Mouse (Mus musculus) liver, adult 2 months (tissue): ENCODE results near the gene Rrp9. TPM values are rescaled to one million over a fixed set of nuclear protein-coding genes. Genes with fewer than 3 reads are reported as not detected.

Experiments
- DNase-seq: peaks from one replicate; pipeline ENCODE4 v3.0.0-alpha.2; 2011; ENCODE audit warnings: low read depth, low spot score; ENCODE audit errors: extremely low read depth
- H3K27ac ChIP-seq: fragments of 200-500 bp; replicated peaks from 2 replicates; pipeline ENCODE4 v1.5.1; 2012; ENCODE audit warnings: low read depth, mild to moderate bottlenecking, control low read depth, inconsistent platforms, low read length; ENCODE audit not compliant: insufficient read depth
- H3K27me3 ChIP-seq: fragments of 200-500 bp; 2 replicates; pipeline ENCODE4 v1.6.1; 2012; ENCODE audit warnings: mild to moderate bottlenecking, moderate library complexity, low read length, inconsistent platforms; ENCODE audit not compliant: control insufficient read depth, insufficient read depth
- H3K36me3 ChIP-seq: fragments of 200-500 bp; 2 replicates; pipeline ENCODE4 v1.6.1; 2012; ENCODE audit warnings: low read length, inconsistent platforms; ENCODE audit not compliant: control insufficient read depth, insufficient read depth
- H3K4me1 ChIP-seq: fragments of 200-500 bp; 2 replicates; pipeline ENCODE4 v1.6.1; 2011; ENCODE audit warnings: low read length; ENCODE audit not compliant: control insufficient read depth, insufficient read depth
- H3K4me3 ChIP-seq: fragments of 200-500 bp; 2 replicates; pipeline ENCODE4 v1.5.1; 2011; ENCODE audit warnings: low read depth, mild to moderate bottlenecking, control low read depth, low read length, moderate library complexity; ENCODE audit not compliant: insufficient read depth
- H3K79me2 ChIP-seq: fragments of 200-500 bp; 2 replicates; pipeline ENCODE4 v1.6.1; 2012; ENCODE audit warnings: inconsistent platforms, mild to moderate bottlenecking, low read length, moderate library complexity; ENCODE audit not compliant: control insufficient read depth, insufficient read depth
- H3K9ac ChIP-seq: fragments of 200-500 bp; 2 replicates; pipeline ENCODE4 v1.6.1; 2012; ENCODE audit warnings: low read depth, mild to moderate bottlenecking, control low read depth, inconsistent platforms, low read length
- CTCF ChIP-seq: fragments of 200-500 bp; IDR thresholded peaks from 2 replicates; pipeline ENCODE4 v1.5.1; 2011; ENCODE audit warnings: low read depth, low read length, control low read depth
- POLR2A ChIP-seq: fragments of 200-500 bp; IDR thresholded peaks from 2 replicates; pipeline ENCODE4 v1.6.1; 2011; ENCODE audit warnings: low read length, control low read depth; ENCODE audit not compliant: insufficient read depth; ENCODE audit errors: extremely low read depth
- WGBS: fragments of 180-500 bp; shearing (Covaris S2); methylation state at CpG from one replicate; pipeline ENCODE4 v1.1.7; 2018; 5-methylcytosine and 5-hydroxymethylcytosine counted together
- polyA plus RNA-seq: library from polyadenylated mRNA; depleted of rRNA; stranded (reverse); fragments of >200 nt; gene quantifications from 2 replicates; pipeline ENCODE4 v1.2.3, GENCODE M21; 2012
- total RNA-seq: library from RNA; depleted of rRNA; stranded (reverse); fragments of >200 nt; gene quantifications from 2 replicates; pipeline ENCODE4 v1.2.3, GENCODE M21; 2014

Rrp9 gene
- total and polyA plus RNA-seq, 2 experiments, result 7.8 to 16.0 TPM

DNA sequence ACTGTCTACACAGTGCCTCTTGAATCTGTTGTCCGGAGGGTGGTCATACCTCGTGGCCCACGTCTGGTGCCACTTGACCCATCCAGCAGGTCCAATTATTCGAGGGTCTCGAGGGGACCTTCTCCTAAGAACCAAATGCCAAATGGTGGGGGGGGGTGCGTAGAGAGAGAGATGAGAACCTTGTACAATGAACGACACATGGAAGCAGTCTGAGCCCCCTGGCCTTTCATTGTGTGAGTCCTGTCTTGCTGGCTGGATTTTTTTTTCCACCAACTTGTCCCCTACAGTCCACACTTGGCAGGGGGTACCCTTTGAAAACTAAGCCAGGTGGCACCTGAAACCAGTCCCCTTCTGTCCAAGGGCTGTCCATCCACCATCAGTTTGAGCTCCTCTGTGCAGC, 8.0 kb upstream of the Rrp9 start:
- 89% methylated on average over 7 of the region's 7 CpGs for WGBS
- H3K27ac ChIP-seq, result no peak overlapping the region
- TF ChIP-seq CTCF, result no peak
- TF ChIP-seq POLR2A, result no peak
- H3K79me2 ChIP-seq, result no peaks in the 10 kb centered on the region
- DNase-seq, result no peak
- no peaks in the 10 kb centered on the region for H3K27me3 ChIP-seq
- H3K4me3 ChIP-seq, result no peak overlapping the region
- H3K36me3 ChIP-seq, result no peaks in the 10 kb centered on the region
- no peak overlapping the region for H3K9ac ChIP-seq
- H3K4me1 ChIP-seq, result peaks cover 2% of the 10 kb centered on the region; the same call in 1 of the 2 replicates

- H3K27ac ChIP-seq, result no peak overlapping the region
- TF ChIP-seq POLR2A (no peak), CTCF (peak; percentile 56)
- H3K36me3 ChIP-seq, result no peaks in the 10 kb centered on the region
- peaks cover 2% of the 10 kb centered on the region; the same call in 1 of the 2 replicates for H3K4me1 ChIP-seq
- 37% methylated on average over 6 of the region's 6 CpGs for WGBS
- peak; percentile 51 for DNase-seq
- no peaks in the 10 kb centered on the region for H3K79me2 ChIP-seq
- H3K9ac ChIP-seq, result no peak overlapping the region
- no peak overlapping the region for H3K4me3 ChIP-seq
- H3K27me3 ChIP-seq, result no peaks in the 10 kb centered on the region
These were observed 6.4 kb upstream of the Rrp9 start for GRCm38 (mm10) chr9:106469317-106469716.

GRCm38 (mm10) chr9:106469776-106470175, 6.0 kb upstream of the Rrp9 start:
- 69% methylated on average over 9 of the region's 9 CpGs for WGBS
- no peak for DNase-seq

DNA sequence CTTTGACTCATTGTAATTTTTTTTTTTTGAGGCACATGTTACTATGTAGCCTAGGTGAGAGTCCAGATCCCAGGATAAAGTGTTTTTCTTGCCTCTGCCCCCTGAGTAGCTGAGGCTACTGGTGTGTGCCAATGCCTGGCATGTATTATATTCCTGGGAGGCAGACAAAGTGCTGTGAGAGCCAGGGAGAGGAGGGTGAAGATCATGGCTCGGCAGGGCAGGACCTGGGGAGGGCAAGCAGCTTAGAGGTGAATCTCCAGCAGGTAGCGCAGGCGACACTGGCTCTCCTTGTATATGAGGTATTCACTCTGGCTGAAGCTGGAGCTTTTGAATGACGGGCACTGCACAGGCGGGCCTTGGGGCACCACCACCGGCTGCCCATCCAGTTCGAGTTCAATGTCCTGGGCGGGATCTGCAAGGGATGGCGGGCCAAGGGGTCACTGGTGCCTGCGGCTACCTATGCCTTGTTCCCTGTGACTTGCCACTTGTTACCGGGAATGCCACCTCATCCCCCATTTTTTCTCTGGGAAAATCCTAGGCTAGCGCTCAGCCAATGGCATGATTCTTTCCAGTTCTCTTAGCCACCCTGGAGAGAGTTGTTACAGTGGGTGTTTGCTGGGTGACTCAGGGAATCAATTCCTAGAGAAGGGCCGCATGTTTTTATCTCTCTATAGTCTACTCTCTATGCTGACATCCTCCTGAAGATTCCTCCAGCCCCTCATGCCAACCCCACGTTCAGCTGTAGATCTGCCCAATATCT, 4.6 kb upstream of the Rrp9 start:
- H3K4me3 ChIP-seq, result no peak overlapping the region
- H3K79me2 ChIP-seq, result no peaks in the 10 kb centered on the region; the same call in 1 of the 2 replicates
- 85% methylated on average over 14 of the region's 14 CpGs for WGBS
- no peak for DNase-seq
- no peak for TF ChIP-seq POLR2A
- no peak for TF ChIP-seq CTCF
- H3K36me3 ChIP-seq, result no peaks in the 10 kb centered on the region
- peaks cover 10% of the 10 kb centered on the region; the same call in 1 of the 2 replicates for H3K4me1 ChIP-seq
- H3K27me3 ChIP-seq, result no peaks in the 10 kb centered on the region
- no peak overlapping the region for H3K9ac ChIP-seq
- peak overlapping the region; percentile 27; the same call in 1 of the 2 replicates for H3K27ac ChIP-seq

More at GRCm38 (mm10) chr9:106469776-106470175, 6.0 kb upstream of the Rrp9 start:
- Histone ChIP-seq H3K27ac (no peak overlapping the region), H3K4me3 (no peak overlapping the region), H3K9ac (no peak overlapping the region), H3K27me3 (no peaks in the 10 kb centered on the region), H3K79me2 (no peaks in the 10 kb centered on the region; the same call in 1 of the 2 replicates), H3K4me1 (peaks cover 2% of the 10 kb centered on the region; the same call in 1 of the 2 replicates), H3K36me3 (no peaks in the 10 kb centered on the region)
- TF ChIP-seq CTCF, result no peak
- TF ChIP-seq POLR2A, result no peak

GRCm38 (mm10) chr9:106471892-106472291, 3.9 kb upstream of the Rrp9 start:
- 76% methylated on average over 5 of the region's 5 CpGs for WGBS
- peak overlapping the region; percentile 27; the same call in 1 of the 2 replicates for H3K27ac ChIP-seq
- peaks cover 10% of the 10 kb centered on the region; the same call in 1 of the 2 replicates for H3K4me1 ChIP-seq
- TF ChIP-seq POLR2A (no peak), CTCF (no peak)
- H3K36me3 ChIP-seq, result no peaks in the 10 kb centered on the region
- 0 out of 2 replicates have a peak overlapping the region, but pooled peaks have one; percentile 16 for H3K9ac ChIP-seq
- peak; percentile 26 for DNase-seq
- H3K27me3 ChIP-seq, result no peaks in the 10 kb centered on the region
- no peaks in the 10 kb centered on the region; the same call in 1 of the 2 replicates for H3K79me2 ChIP-seq
- peak overlapping the region; percentile 24; the same call in 1 of the 2 replicates for H3K4me3 ChIP-seq

- DNase-seq, result peak; percentile 28
- Histone ChIP-seq H3K27me3 (no peaks in the 10 kb centered on the region), H3K27ac (no peak overlapping the region), H3K4me3 (no peak overlapping the region), H3K4me1 (peaks cover 10% of the 10 kb centered on the region; the same call in 1 of the 2 replicates), H3K9ac (no peak overlapping the region), H3K36me3 (no peaks in the 10 kb centered on the region), H3K79me2 (no peaks in the 10 kb centered on the region; the same call in 1 of the 2 replicates)
- TF ChIP-seq CTCF (no peak), POLR2A (no peak)
- WGBS, result 69% methylated on average over 4 of the region's 4 CpGs
These were observed 3.4 kb upstream of the Rrp9 start for GRCm38 (mm10) chr9:106472321-106472720.
